Mouse (Mus musculus) embryonic fibroblast, embryonic 13.5 days (primary cell): ENCODE results near the gene Nlrp1a. TPM values are rescaled to one million over a fixed set of nuclear protein-coding genes. Genes with fewer than 3 reads are reported as not detected.

Experiments used
- H3K27ac ChIP-seq: 2 replicates; pipeline ENCODE4 v1.5.1; 2012; ENCODE audit warnings: low read length, control low read depth, inconsistent platforms; ENCODE audit not compliant: insufficient read depth
- H3K4me1 ChIP-seq: 2 replicates; pipeline ENCODE4 v1.6.1; 2011; ENCODE audit warnings: low read length; ENCODE audit not compliant: control insufficient read depth, insufficient read depth
- H3K4me3 ChIP-seq: 2 replicates; pipeline ENCODE4 v1.5.1; 2011; ENCODE audit warnings: mild to moderate bottlenecking, control low read depth, low read length; ENCODE audit not compliant: insufficient read depth
- CTCF ChIP-seq: IDR thresholded peaks from 2 replicates; pipeline ENCODE4 v1.5.1; 2011; ENCODE audit warnings: mild to moderate bottlenecking, control low read depth, low read length, moderate library complexity, borderline replicate concordance; ENCODE audit not compliant: insufficient read depth
- POLR2A ChIP-seq: IDR thresholded peaks from 2 replicates; pipeline ENCODE4 v1.6.1; 2011; ENCODE audit warnings: low read depth, mild to moderate bottlenecking, control low read depth, low read length, moderate library complexity
- polyA plus RNA-seq: library from polyadenylated mRNA; stranded (reverse); fragments of >200 nt; gene quantifications from 2 replicates; pipeline ENCODE4 v1.2.4, GENCODE M21; 2011; ENCODE audit warnings: low read depth; ENCODE audit not compliant: missing spikeins, insufficient read length

The Nlrp1a gene
- polyA plus RNA-seq = 0.12 TPM in 1 of 2 replicates, not detected in the other

- TF ChIP-seq POLR2A (no peak), CTCF (no peak)
- H3K4me3 ChIP-seq = no peak within 1 kb of the TSS
- H3K27ac ChIP-seq = no peak within 1 kb of the TSS
- H3K4me1 ChIP-seq = no peaks in the 10 kb centered on the region
Measured at GRCm38 (mm10) chr11:71144661-71145060, at the start of gene Nlrp1a. TSS of gene Nlrp1a (minus strand) at chr11:71144704.

- Histone ChIP-seq H3K4me1 (no peaks in the 10 kb centered on the region), H3K4me3 (no peak overlapping the region), H3K27ac (no peak overlapping the region)
- TF ChIP-seq CTCF = no peak
- TF ChIP-seq POLR2A = no peak
Measured at GRCm38 (mm10) chr11:71169633-71170032, 25.1 kb upstream of the Nlrp1a start.

GRCm38 (mm10) chr11:71164139-71164538, 19.6 kb upstream of the Nlrp1a start:
- H3K27ac ChIP-seq = no peak overlapping the region
- TF ChIP-seq POLR2A (no peak), CTCF (no peak)
- H3K4me1 ChIP-seq = no peaks in the 10 kb centered on the region
- no peak overlapping the region for H3K4me3 ChIP-seq

DNA sequence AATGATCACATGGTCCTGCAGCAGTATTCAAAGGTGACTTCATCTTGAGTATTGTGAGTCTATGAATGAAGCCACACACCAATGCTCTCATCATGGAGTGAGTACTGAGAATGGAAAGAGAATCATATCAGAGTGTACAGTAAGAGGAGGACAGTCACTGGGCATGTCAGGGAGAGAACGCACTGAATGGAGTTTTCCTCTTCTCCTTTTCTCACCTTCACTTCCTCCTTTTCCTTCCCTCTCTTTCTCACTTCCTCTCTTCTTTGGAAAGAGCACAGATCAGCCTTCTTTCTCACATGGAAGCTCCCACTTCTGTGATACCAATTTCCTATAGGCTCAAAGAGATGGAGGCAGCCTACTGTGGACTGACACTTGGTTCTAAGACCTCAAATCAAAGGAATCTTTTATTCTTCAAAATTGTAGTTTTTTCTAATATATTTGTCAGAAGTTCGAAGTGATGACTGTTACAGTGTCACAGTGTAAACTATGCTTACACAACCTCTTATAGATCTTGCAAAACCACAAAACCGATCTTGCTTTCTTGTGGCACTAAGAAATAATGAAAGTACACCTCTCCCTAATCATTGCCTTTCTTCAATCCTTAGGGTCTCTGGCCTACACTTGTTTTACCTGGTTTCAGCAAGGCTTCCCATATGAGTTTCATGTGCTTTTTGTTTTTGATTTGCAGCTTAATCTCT, 15.1 kb upstream of the Nlrp1a start:
- no peaks in the 10 kb centered on the region for H3K4me1 ChIP-seq
- TF ChIP-seq POLR2A (no peak), CTCF (no peak)
- H3K4me3 ChIP-seq = no peak overlapping the region
- H3K27ac ChIP-seq = no peak overlapping the region

- TF ChIP-seq POLR2A (no peak), CTCF (no peak)
- Histone ChIP-seq H3K4me1 (no peaks in the 10 kb centered on the region), H3K4me3 (no peak overlapping the region), H3K27ac (no peak overlapping the region)
Measured at GRCm38 (mm10) chr11:71155272-71155671, 10.8 kb upstream of the Nlrp1a start.

GRCm38 (mm10) chr11:71142031-71142430, 2.5 kb downstream of the Nlrp1a start:
- Histone ChIP-seq H3K4me1 (no peaks in the 10 kb centered on the region), H3K4me3 (no peak overlapping the region), H3K27ac (no peak overlapping the region)
- TF ChIP-seq CTCF = no peak
- no peak for TF ChIP-seq POLR2A

DNA sequence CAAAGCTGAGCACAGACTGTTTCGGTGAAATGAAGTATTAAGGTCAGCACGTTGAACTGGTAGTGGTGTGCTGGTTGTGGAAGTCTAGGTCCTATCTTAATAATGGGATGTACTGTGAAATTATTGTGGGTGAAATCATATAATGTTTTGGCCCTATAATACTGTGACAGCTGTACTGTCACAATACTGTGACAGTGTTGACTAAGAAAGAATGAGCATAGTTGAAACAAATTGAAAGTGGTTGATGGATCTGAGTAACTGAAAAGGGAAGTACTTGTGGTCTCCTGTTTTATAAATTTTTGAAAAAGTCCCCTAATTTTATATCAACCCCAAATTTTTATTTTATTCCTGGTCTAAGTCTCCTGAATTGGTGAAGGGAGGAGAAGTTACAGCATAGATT, 37.4 kb downstream of the Nlrp1a start:
- no peak overlapping the region for H3K4me3 ChIP-seq
- no peak overlapping the region for H3K27ac ChIP-seq
- no peaks in the 10 kb centered on the region for H3K4me1 ChIP-seq
- TF ChIP-seq POLR2A (no peak), CTCF (no peak)

- no peaks in the 10 kb centered on the region for H3K4me1 ChIP-seq
- H3K27ac ChIP-seq = no peak overlapping the region
- no peak for TF ChIP-seq POLR2A
- TF ChIP-seq CTCF = no peak
- H3K4me3 ChIP-seq = no peak overlapping the region
Measured at GRCm38 (mm10) chr11:71106261-71107021, 38.1 kb downstream of the Nlrp1a start.

DNA sequence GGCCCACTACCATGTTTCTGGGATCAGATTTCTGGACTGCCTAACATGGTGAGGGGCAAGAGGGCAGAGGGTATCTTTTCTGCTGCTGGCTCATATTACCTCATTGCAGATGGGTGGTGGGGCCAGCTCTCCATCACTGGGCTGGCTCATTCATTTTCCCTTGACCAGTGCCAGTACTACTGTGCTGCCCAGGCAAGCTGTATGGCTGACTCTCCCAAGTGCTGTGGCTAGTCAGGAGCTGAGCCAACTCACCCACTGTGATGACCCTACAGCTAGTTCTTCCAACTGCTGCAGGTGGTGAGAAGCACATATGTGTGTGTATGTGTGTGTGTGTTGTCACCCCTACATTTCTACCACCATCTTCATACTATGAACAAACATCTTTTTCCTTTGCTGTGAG, 40.6 kb downstream of the Nlrp1a start:
- no peak for TF ChIP-seq CTCF
- TF ChIP-seq POLR2A = no peak
- Histone ChIP-seq H3K27ac (no peak overlapping the region), H3K4me1 (no peaks in the 10 kb centered on the region), H3K4me3 (no peak overlapping the region)

DNA sequence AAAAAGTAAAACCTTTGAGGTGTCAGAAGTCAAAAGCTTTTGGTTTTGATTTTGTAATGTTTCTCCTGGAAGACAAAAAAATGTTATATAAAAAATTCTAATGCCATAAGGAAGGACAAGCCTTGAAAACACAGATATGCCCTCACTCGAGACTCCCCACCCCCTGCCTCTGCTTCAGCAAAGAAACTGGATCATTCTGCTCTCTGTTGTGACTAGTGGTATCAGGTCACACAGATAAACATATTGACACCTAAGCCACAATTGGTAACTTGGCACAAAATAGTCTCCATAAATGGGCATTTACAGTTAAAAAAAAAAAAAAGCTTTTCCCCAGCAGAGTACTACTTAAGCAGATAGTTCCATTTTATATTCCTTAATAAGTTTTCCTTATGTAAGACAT, 68.2 kb downstream of the Nlrp1a start:
- no peak for TF ChIP-seq POLR2A
- no peak for TF ChIP-seq CTCF
- Histone ChIP-seq H3K4me3 (no peak overlapping the region), H3K27ac (no peak overlapping the region), H3K4me1 (no peaks in the 10 kb centered on the region)
